Mouse (Mus musculus): ENCODE data around the gene Sec16a.

The Sec16a gene

DNA sequence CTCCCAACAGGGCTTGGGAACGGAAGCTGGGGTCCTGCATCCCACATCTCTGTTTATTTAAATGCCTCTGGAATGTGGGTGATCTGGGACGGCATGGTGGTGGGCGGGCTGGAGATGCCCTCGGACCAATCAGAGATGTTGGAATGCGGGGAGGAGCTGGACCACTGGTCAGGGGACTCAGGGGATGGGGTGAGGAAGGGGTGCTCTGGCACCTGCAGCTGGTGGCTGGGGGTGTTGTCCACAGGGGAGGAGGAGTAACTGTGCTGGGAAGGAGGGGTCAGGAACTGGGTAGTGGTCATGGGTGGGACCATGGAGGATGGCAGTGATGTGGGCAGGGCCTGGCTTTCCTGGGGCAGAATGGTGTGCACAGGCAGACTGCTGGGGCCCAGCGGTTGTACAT, 14.5 kb upstream of the Sec16a start:
- POLR2A ChIA-PET, result interaction anchor here in 3 of 4 experiments (0.5 to 12.9 kb wide), 107 partner anchors 8 to 1358 kb away, joined by 3 to 469 read pairs (median 5); partner anchors contain the start of genes Agpat2 (in 3 of the 3), Gm20532 (in 3 of the 3), Sec16a (in 3 of the 3) and Inpp5e (in 2 of the 3)
- CTCF ChIA-PET, result interaction anchor here (0.5 to 3.2 kb wide), 21 partner anchors 8 to 1231 kb away, joined by 3 to 13 read pairs (median 3); partner anchors contain the start of genes Sec16a (in 2 of the 4), Dnlz (in 1 of the 4), Gm20532 (in 1 of the 4) and Inpp5e (in 1 of the 4)

GRCm38 (mm10) chr2:26458402-26459124, 13.5 kb upstream of the Sec16a start:
- POLR2A ChIA-PET, result interaction anchor here (0.6 to 12.9 kb wide), 97 partner anchors 9 to 482 kb away, joined by 3 to 469 read pairs (median 6); partner anchors contain the start of genes Gm20532 (in 3 of the 4), Sec16a (in 3 of the 4), Agpat2 (in 2 of the 4) and Camsap1 (in 2 of the 4)
- CTCF ChIA-PET, result interaction anchor here (0.6 to 3.2 kb wide), 15 partner anchors 10 to 451 kb away, joined by 3 to 13 read pairs (median 3); partner anchors contain the start of gene Sec16a (in 2 of the 4)

- POLR2A ChIA-PET, result interaction anchor here (0.6 to 14.9 kb wide), 19 partner anchors 8 to 187 kb away, joined by 3 to 469 read pairs (median 4); no protein-coding TSS in a partner anchor
- CTCF ChIA-PET, result interaction anchor here (0.6 to 3.0 kb wide), 27 partner anchors 10 to 395 kb away, joined by 3 to 19 read pairs (median 4); partner anchors contain the start of gene Inpp5e (in 1 of the 4)
Observed at GRCm38 (mm10) chr2:26449121-26450060, 4.4 kb upstream of the Sec16a start.

- POLR2A ChIA-PET, result interaction anchor here in 3 of 4 experiments (0.6 to 14.9 kb wide), 13 partner anchors 11 to 164 kb away, joined by 3 to 469 read pairs (median 34); partner anchors contain the start of genes Dnlz (in 1 of the 3) and Inpp5e (in 1 of the 3)
Observed at GRCm38 (mm10) chr2:26447451-26447850, 2.4 kb upstream of the Sec16a start.

GRCm38 (mm10) chr2:26446671-26447070, 1.7 kb upstream of the Sec16a start:
- ChIA-PET CTCF (interaction anchor here in 3 of 4 experiments (0.5 to 1.9 kb wide), 8 partner anchors 13 to 148 kb away, joined by 3 to 28 read pairs (median 4); partner anchors contain the start of gene Inpp5e (in 2 of the 3)), POLR2A (interaction anchor here in 3 of 4 experiments (0.7 to 14.9 kb wide), 40 partner anchors 11 to 456 kb away, joined by 3 to 469 read pairs (median 13); partner anchors contain the start of genes Inpp5e (in 3 of the 3), Dnlz (in 1 of the 3), Gm20532 (in 1 of the 3) and Snapc4 (in 1 of the 3))

More at GRCm38 (mm10) chr2:26447451-26447850, 2.4 kb upstream of the Sec16a start:
- CTCF ChIA-PET, result interaction anchor here in 3 of 4 experiments (0.8 to 3.0 kb wide), 4 partner anchors 12 to 115 kb away, joined by 3 to 13 read pairs (median 4); partner anchors contain the start of gene Inpp5e (in 1 of the 3)

- CTCF ChIA-PET, result interaction anchor here (0.6 to 1.9 kb wide), 34 partner anchors 12 to 1537 kb away, joined by 3 to 28 read pairs (median 4); partner anchors contain the start of genes Inpp5e (in 2 of the 4), Agpat2 (in 1 of the 4), Dnlz (in 1 of the 4) and Gm20532 (in 1 of the 4)
- POLR2A ChIA-PET, result interaction anchor here (0.6 to 14.9 kb wide), 178 partner anchors 9 to 1174 kb away, joined by 3 to 469 read pairs (median 5); partner anchors contain the start of genes Agpat2 (in 3 of the 4), Inpp5e (in 3 of the 4), Surf6 (in 3 of the 4) and Dnlz (in 2 of the 4)
Observed at GRCm38 (mm10) chr2:26445666-26446445, 840 bp upstream of the Sec16a start.

- POLR2A ChIA-PET, result interaction anchor here in 3 of 4 experiments (0.5 to 14.9 kb wide), 42 partner anchors 9 to 468 kb away, joined by 3 to 469 read pairs (median 11); partner anchors contain the start of genes Inpp5e (in 3 of the 3), Camsap1 (in 2 of the 3), Surf6 (in 2 of the 3) and Agpat2 (in 1 of the 3)
- CTCF ChIA-PET, result interaction anchor here in 1 of 4 experiments (0.7 kb wide), 1 partner anchor 211 kb away, joined by 3 read pairs; no protein-coding TSS in a partner anchor
Observed at GRCm38 (mm10) chr2:26444368-26444767, 648 bp downstream of the Sec16a start.

DNA sequence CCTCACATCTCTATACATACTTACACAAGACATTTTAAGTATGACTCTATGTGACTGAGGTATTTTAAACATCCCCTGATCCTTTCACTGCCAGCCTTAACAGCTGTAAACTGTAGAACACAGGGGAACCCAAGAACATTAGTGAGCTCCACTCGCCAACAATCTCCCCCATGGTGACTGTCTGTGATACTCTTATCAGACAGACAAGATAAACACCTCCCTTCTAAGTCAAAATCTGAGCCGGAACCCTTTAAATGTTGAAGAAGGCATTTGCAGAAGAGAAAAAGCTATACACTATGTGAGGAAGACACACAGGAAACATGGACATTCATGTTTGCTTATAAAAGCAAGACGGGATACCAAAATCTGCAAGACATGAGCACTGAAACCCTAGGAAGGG, 1.1 kb downstream of the Sec16a start:
- ChIA-PET POLR2A (interaction anchor here in 3 of 4 experiments (0.8 to 14.9 kb wide), 53 partner anchors 9 to 468 kb away, joined by 3 to 469 read pairs (median 7); partner anchors contain the start of genes Inpp5e (in 3 of the 3), Camsap1 (in 2 of the 3), Surf6 (in 2 of the 3) and Agpat2 (in 1 of the 3)), CTCF (interaction anchor here in 2 of 4 experiments (0.5 to 1.2 kb wide), 2 partner anchors 35 to 94 kb away, joined by 3 to 4 read pairs; partner anchors contain the start of gene Inpp5e (in 1 of the 2))

- ChIA-PET POLR2A (interaction anchor here in 3 of 4 experiments (0.6 to 14.9 kb wide), 76 partner anchors 8 to 736 kb away, joined by 3 to 469 read pairs (median 5); partner anchors contain the start of genes Inpp5e (in 3 of the 3), Agpat2 (in 2 of the 3), Entr1 (in 2 of the 3) and Pmpca (in 2 of the 3)), CTCF (interaction anchor here in 2 of 4 experiments (0.6 to 1.2 kb wide), 4 partner anchors 17 to 289 kb away, joined by 3 to 4 read pairs (median 3); partner anchors contain the start of gene Inpp5e (in 1 of the 2))
Observed at GRCm38 (mm10) chr2:26442843-26443242, 2.2 kb downstream of the Sec16a start.

DNA sequence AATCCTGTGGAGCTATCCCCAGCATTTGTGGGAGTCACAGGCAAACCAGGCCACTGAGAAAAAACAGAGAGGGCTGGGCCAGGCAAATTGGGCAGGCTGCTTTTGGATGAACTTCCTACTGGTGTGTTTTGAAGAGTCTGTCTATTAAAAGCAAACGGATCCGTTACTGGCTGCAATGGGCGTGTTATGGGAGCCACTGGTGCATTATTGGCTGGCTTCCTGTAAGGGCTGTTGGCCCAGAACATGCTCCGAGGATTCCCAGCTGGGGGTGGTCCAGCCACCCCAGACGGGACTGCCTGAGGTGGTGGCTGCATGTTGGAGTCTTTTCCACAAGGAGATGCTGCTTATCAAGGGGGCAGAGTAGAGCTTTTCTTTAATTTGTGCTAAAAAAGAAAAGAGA, 3.3 kb downstream of the Sec16a start:
- ChIA-PET CTCF (no interaction called here), POLR2A (interaction anchor here in 3 of 4 experiments (0.6 to 14.9 kb wide), 29 partner anchors 8 to 200 kb away, joined by 3 to 469 read pairs (median 7); partner anchors contain the start of genes Entr1 (in 2 of the 3), Inpp5e (in 2 of the 3), Pmpca (in 2 of the 3) and Agpat2 (in 1 of the 3))

GRCm38 (mm10) chr2:26441261-26441660, 3.8 kb downstream of the Sec16a start:
- ChIA-PET POLR2A (interaction anchor here in 3 of 4 experiments (0.5 to 14.9 kb wide), 26 partner anchors 9 to 230 kb away, joined by 3 to 469 read pairs (median 6); partner anchors contain the start of genes Entr1 (in 2 of the 3), Inpp5e (in 2 of the 3), Pmpca (in 2 of the 3) and Agpat2 (in 1 of the 3)), CTCF (no interaction called here)

GRCm38 (mm10) chr2:26439671-26440070, 5.3 kb downstream of the Sec16a start:
- POLR2A ChIA-PET, result interaction anchor here in 2 of 4 experiments (1.3 to 14.9 kb wide), 6 partner anchors 9 to 127 kb away, joined by 3 to 297 read pairs (median 7); partner anchors contain the start of gene Inpp5e (in 1 of the 2)
- CTCF ChIA-PET, result no interaction called here

- ChIA-PET CTCF (interaction anchor here in 1 of 4 experiments (1.0 to 2.5 kb wide), 2 partner anchors 8 to 29 kb away, joined by 3 to 11 read pairs; partner anchors contain the start of gene Inpp5e), POLR2A (interaction anchor here (0.7 to 14.9 kb wide), 20 partner anchors 8 to 118 kb away, joined by 3 to 297 read pairs (median 4); partner anchors contain the start of genes Inpp5e (in 3 of the 4), Entr1 (in 1 of the 4), Pmpca (in 1 of the 4) and Snapc4 (in 1 of the 4))
Observed at GRCm38 (mm10) chr2:26438373-26438772, 6.6 kb downstream of the Sec16a start.

DNA sequence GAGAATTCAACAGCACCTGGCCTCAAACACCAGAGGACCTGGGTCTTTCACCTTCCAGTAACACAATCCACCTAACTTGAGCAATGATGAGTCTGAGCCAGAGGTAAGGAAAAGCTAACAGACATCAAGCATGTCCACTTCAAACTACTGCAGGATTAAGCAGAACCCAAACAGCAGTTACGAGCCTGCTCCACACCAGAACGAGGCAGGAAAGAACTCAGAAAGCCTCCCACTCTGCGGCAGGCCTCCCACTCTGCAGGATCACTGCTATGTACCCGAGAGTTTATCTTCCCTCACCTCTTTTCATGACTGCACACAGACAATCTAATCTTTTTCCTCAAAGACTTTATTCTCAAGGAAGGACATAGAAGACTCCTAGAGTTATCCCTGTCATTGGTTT, 7.8 kb downstream of the Sec16a start:
- CTCF ChIA-PET, result interaction anchor here in 1 of 4 experiments (2.5 kb wide), 1 partner anchor 28 kb away, joined by 11 read pairs; the partner anchor contains the start of gene Inpp5e

More for the DNA sequence above, 7.8 kb downstream of the Sec16a start:
- POLR2A ChIA-PET, result interaction anchor here in 3 of 4 experiments (0.8 to 14.9 kb wide), 16 partner anchors 8 to 167 kb away, joined by 3 to 297 read pairs (median 4); partner anchors contain the start of genes Sec16a (in 2 of the 3), Agpat2 (in 1 of the 3), Entr1 (in 1 of the 3) and Inpp5e (in 1 of the 3)

Measured in embryonic stem cell, embryonic (primary cell).